Mouse (Mus musculus): ENCODE measurements around the gene Mettl8. TPM values are rescaled to one million over a fixed set of nuclear protein-coding genes. Genes with fewer than 3 reads are reported as not detected.

The Mettl8 gene
- 13.4 and 14.9 TPM in 2 replicates for polyA plus RNA-seq (2012; rRNA removed)

DNA sequence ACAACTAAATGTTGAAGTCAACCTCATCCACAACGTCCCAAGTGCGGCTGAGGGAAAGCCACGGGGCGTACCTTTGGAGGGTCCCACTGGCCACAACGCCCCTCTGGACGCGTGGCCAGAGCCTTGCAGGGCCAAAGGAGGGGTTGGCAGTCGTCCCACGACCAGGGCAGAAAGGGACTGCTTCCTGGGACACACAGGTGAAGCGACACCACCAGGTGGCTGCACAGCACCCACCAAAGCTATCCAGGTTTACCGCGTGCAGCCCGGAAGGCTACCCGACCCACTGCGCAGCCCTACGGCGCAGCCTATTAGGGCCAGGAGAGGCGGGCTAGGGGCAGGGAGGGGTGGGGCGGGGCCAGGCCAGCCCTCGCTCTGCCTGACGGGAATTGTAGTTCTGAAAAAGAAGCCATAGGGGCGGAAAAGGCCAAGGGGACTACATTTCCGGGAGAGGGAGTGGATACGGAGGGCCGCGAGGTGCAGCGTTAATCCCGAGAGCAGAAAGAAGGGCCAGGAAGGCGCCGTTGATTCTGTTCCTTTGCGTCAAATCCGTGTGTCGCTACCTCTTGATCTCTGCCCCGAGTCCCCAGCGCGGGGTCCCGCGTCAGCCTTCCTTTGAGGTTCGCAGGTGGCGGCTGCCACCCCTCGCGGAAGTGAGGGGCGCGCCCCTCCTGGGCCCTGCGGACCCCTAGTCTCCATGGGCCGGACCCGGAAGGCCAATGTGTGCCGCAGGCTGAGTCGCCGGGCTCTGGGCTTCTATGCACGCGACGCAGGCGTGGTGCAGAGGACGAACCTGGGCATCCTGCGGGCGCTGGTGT, at the start of gene Mettl8, which contains the start of gene Dcaf17:
Gene Mettl8 (minus strand): TSS at position 284 of the 815 bp plus-strand sequence.
Gene Dcaf17 (plus strand): TSS at position 29 of the 815 bp plus-strand sequence.
- TF ChIP-seq CTCF (IDR thresholded peaks at IDR 0.05; ENCODE audit: extremely low read depth, insufficient read depth, low read length) (0 out of 2 replicates have a peak, but pooled peaks have one; percentile 3), POLR2A (IDR thresholded peaks at IDR 0.05; ENCODE audit: extremely low read depth, insufficient read depth, low read length) (peak; percentile 86)
- Histone ChIP-seq H3K4me1 (ENCODE audit: control insufficient read depth, insufficient read depth, low read length) (no peaks in the 10 kb centered on the region; the same call in 1 of the 2 replicates), H3K4me3 (ENCODE audit: insufficient read depth, low read length) (peak within 1 kb of the TSS; percentile 70), H3K27ac (ENCODE audit: insufficient read depth, low read length) (peak within 1 kb of the TSS; percentile 68; the same call in 1 of the 2 replicates)

DNA sequence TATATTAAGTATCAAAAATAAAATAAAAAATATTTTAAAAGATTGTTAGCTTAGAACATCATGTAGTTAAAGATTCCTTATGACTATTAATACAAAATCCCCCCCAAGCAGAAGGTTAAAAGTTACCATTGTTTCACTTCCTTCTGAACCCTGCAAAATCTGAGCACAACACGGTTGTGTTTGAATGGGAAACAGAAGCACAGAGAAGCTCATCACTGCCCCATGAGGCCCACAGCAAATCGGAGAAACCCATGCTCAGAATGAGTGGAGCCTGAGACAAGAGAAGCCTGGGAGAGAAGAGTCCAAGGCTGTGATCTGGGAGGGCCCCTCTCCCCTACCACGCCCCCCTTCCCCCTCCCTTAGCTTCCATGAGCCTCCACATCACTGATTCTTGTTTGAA, 49.3 kb upstream of the Mettl8 start:
- TF ChIP-seq POLR2A (IDR thresholded peaks at IDR 0.05; ENCODE audit: extremely low read depth, insufficient read depth, low read length), result no peak
- no peak for TF ChIP-seq CTCF (IDR thresholded peaks at IDR 0.05; ENCODE audit: extremely low read depth, insufficient read depth, low read length)
- no peaks in the 10 kb centered on the region for H3K4me1 ChIP-seq (ENCODE audit: control insufficient read depth, insufficient read depth, low read length)
- no peak overlapping the region for H3K4me3 ChIP-seq (ENCODE audit: insufficient read depth, low read length)
- H3K27ac ChIP-seq (ENCODE audit: insufficient read depth, low read length), result no peak overlapping the region

DNA sequence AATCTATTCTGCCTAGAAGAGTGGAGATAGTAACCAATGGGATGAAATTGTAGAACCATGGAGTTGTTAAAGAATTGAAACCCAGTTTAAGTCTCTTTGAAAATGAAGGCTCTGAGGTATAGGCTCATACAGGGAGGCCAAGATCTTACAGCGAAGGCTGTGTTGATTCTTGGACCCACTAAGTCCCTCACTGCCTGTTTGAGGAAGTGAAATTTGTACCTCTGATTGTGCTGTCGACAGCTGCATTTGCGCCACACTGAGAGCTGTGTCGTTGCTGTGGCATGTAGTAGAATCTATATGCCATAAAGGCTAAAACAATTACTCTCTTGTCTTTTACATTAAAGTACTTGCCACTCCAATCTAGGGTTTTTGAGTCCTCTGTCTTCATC, 47.9 kb upstream of the Mettl8 start:
- no peak for TF ChIP-seq POLR2A (IDR thresholded peaks at IDR 0.05; ENCODE audit: extremely low read depth, insufficient read depth, low read length)
- TF ChIP-seq CTCF (IDR thresholded peaks at IDR 0.05; ENCODE audit: extremely low read depth, insufficient read depth, low read length), result no peak
- no peak overlapping the region for H3K4me3 ChIP-seq (ENCODE audit: insufficient read depth, low read length)
- no peaks in the 10 kb centered on the region for H3K4me1 ChIP-seq (ENCODE audit: control insufficient read depth, insufficient read depth, low read length)
- no peak overlapping the region for H3K27ac ChIP-seq (ENCODE audit: insufficient read depth, low read length)

DNA sequence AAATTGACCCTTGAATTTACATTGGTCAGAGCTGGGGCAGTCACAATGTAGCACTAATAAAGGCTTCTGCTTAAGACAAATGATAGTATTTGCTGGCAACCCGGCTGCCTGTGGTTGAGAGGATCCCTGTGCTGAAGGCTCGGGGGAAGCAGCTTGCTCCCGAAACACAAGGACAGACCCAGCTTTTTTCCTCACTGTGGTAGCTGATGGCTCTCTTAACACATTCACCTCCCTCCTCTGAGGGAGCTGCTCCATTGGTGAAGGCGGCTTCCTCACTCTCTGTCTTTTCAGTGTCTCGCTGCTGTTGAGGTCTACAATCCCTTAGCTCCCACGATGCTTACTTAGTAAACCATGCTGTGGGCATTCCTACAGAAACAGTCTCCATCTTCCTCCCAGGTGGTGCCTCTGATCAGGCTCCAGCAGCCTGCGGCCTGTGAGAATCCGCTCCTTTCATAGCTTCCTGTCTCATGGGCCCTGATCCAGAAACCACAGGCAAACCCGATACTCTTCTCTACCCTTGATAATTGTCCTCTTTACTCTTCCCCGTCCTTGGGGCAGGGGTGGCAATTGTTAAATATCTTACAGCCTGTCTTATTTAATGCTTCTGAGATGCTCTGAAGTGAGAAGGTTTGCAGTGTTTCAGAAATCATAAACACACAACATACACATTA, 47.4 kb upstream of the Mettl8 start:
- H3K4me3 ChIP-seq (ENCODE audit: insufficient read depth, low read length), result no peak overlapping the region
- H3K4me1 ChIP-seq (ENCODE audit: control insufficient read depth, insufficient read depth, low read length), result no peaks in the 10 kb centered on the region
- H3K27ac ChIP-seq (ENCODE audit: insufficient read depth, low read length), result no peak overlapping the region
- TF ChIP-seq POLR2A (IDR thresholded peaks at IDR 0.05; ENCODE audit: extremely low read depth, insufficient read depth, low read length) (no peak), CTCF (IDR thresholded peaks at IDR 0.05; ENCODE audit: extremely low read depth, insufficient read depth, low read length) (no peak)

DNA sequence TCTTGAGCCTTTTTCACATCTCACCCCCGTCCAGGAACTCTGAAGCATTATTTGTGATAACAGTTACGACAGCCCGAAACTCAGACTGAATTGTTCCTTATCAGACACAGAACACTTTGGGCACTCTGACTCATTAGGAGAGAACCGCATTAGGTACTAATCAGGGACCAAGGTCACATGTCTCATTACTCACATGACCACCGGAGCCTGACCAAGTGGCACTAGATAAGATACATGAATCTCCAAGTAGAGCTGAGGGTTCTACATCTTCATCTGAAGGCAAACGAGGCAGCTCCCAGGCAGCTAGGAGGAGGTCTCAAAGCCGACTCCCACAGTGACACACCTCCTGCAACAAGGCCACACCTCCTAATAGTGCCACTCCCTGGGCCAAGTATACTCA, 40.8 kb upstream of the Mettl8 start:
- no peaks in the 10 kb centered on the region for H3K4me1 ChIP-seq (ENCODE audit: control insufficient read depth, insufficient read depth, low read length)
- no peak for TF ChIP-seq POLR2A (IDR thresholded peaks at IDR 0.05; ENCODE audit: extremely low read depth, insufficient read depth, low read length)
- TF ChIP-seq CTCF (IDR thresholded peaks at IDR 0.05; ENCODE audit: extremely low read depth, insufficient read depth, low read length), result no peak

DNA sequence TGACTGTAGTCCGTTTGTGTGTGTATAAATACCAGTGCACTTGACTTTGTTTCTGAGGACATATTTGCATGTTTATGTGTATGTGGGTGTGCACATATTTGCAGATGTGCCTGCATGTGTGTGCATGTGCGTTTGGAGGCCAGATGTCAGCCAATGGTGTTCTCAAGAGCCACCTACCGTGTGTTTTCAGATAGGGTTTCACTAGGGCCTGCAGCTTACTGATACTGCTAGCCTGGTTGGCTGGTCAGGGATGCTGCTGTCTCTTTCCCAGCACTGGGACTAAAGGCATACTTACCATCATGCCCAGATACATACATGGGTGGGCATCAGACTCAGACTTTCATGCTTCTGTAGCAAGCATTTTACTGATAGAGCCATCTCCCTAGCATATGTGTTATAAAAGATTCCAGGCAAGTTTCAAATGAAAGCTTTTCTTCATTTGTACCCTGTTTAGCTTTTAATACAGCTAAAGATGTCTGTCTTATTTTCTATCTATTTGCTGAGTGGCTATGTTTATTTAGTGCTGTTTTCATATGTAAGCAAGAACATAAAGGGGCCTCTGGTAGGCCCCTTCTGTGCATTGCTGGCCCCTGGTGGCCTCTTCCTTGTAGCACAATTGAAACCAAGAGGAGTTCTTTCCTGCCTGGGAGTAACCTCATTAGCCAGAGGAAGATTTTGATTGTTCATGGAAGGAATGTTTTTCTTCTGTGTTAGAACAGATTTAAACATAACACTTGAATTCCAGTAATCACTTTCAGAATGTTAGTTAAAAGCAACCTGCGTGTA, 35.5 kb upstream of the Mettl8 start:
- TF ChIP-seq POLR2A (IDR thresholded peaks at IDR 0.05; ENCODE audit: extremely low read depth, insufficient read depth, low read length) (no peak), CTCF (IDR thresholded peaks at IDR 0.05; ENCODE audit: extremely low read depth, insufficient read depth, low read length) (peak; percentile 7; the same call in 1 of the 2 replicates)

More for the DNA sequence above, 40.8 kb upstream of the Mettl8 start:
- Histone ChIP-seq H3K27ac (ENCODE audit: insufficient read depth, low read length) (no peak overlapping the region), H3K4me3 (ENCODE audit: insufficient read depth, low read length) (no peak overlapping the region)

DNA sequence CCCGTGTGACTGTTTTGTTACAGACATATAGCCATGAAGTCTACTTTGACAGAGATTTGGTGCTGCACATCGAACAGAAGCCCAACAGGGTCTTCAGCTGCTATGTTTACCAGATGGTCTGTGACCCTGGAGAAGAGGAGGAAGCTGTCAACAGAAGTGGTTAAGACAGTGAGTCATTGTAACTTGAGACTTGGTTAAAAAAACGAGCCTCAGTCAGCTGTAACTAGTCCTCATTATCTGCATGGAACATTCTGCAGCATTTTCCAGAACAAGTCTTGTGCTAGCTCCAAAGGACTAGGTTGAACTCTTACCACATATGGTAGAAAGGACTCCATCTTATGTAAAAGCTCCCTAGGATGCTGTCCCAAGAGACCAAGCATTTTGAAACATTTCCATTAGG, 34.4 kb upstream of the Mettl8 start:
- Histone ChIP-seq H3K4me1 (ENCODE audit: control insufficient read depth, insufficient read depth, low read length) (no peaks in the 10 kb centered on the region), H3K4me3 (ENCODE audit: insufficient read depth, low read length) (no peak overlapping the region), H3K27ac (ENCODE audit: insufficient read depth, low read length) (no peak overlapping the region)
- no peak for TF ChIP-seq CTCF (IDR thresholded peaks at IDR 0.05; ENCODE audit: extremely low read depth, insufficient read depth, low read length)
- no peak for TF ChIP-seq POLR2A (IDR thresholded peaks at IDR 0.05; ENCODE audit: extremely low read depth, insufficient read depth, low read length)

More for the DNA sequence above, 35.5 kb upstream of the Mettl8 start:
- Histone ChIP-seq H3K27ac (ENCODE audit: insufficient read depth, low read length) (no peak overlapping the region), H3K4me3 (ENCODE audit: insufficient read depth, low read length) (no peak overlapping the region), H3K4me1 (ENCODE audit: control insufficient read depth, insufficient read depth, low read length) (no peaks in the 10 kb centered on the region)

DNA sequence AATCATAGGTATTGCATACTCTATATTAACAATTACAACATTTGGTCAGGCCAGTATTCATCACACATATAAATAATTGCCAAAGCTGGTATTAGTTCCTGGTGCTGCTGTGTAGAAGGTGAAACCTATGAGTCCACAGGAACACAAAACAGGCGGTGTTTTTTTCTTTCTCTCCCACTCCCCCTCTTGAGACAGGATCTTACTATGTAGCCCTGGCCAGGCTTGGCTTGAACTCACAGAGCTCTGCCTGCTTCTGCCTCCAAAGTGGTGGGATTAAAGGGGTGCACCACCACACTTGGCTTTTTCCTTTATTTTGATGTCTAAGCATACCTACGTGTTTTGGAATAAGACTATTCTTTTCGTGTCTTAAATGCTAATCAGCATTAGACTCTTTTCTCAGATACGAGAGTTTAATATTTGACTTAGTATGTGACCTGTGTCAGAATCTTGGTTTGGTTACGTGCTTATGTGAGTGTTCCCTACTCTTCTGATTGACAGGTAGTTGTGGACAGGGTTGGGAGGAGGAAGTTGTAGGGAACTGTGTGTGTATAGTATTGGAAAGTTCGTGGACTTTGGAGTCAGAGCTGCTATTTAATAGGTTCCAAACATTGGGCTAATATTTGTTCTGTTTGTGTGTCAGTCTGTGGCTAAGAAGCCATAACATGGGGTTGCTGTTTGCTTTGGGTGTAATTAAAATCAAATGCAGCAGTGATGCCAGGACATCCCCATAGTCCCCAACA, 28.2 kb upstream of the Mettl8 start:
- no peak overlapping the region for H3K27ac ChIP-seq (ENCODE audit: insufficient read depth, low read length)
- no peak for TF ChIP-seq POLR2A (IDR thresholded peaks at IDR 0.05; ENCODE audit: extremely low read depth, insufficient read depth, low read length)
- no peaks in the 10 kb centered on the region for H3K4me1 ChIP-seq (ENCODE audit: control insufficient read depth, insufficient read depth, low read length)
- H3K4me3 ChIP-seq (ENCODE audit: insufficient read depth, low read length), result no peak overlapping the region

DNA sequence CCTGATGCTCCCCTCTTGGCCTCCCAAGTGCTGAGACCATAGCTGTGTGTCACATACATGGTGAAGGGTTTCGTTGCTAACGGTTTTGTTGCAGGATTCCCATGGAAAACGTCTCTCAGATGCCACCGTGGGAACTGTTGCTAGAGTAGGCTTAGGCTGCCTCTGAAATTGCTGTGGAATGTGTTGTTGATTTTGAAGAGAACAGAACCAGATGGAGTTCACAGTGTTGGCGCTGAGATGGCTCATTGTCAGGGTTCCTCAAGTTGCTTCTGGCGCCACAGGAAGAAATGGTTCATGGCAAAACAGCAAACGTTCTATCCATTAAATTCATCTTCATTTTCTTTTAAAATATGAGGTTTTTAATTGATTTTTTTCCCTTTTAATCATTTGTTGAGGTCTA, 27.0 kb upstream of the Mettl8 start:
- no peaks in the 10 kb centered on the region for H3K4me1 ChIP-seq (ENCODE audit: control insufficient read depth, insufficient read depth, low read length)
- H3K4me3 ChIP-seq (ENCODE audit: insufficient read depth, low read length), result no peak overlapping the region
- TF ChIP-seq POLR2A (IDR thresholded peaks at IDR 0.05; ENCODE audit: extremely low read depth, insufficient read depth, low read length) (no peak), CTCF (IDR thresholded peaks at IDR 0.05; ENCODE audit: extremely low read depth, insufficient read depth, low read length) (no peak)
- H3K27ac ChIP-seq (ENCODE audit: insufficient read depth, low read length), result no peak overlapping the region
